Mouse (Mus musculus) CH12.LX (cell line): Measurements from ENCODE around the gene Pafah2. TPM values are rescaled to one million over a fixed set of nuclear protein-coding genes. Genes with fewer than 3 reads are reported as not detected.

Source experiments
- DNase-seq: peaks from one replicate; pipeline ENCODE4 v3.0.0-alpha.2; 2013; ENCODE audit errors: extremely low read depth
- H3K27ac ChIP-seq: 2 replicates; pipeline ENCODE4 v1.5.1; 2012; ENCODE audit warnings: low read depth, mild to moderate bottlenecking, control low read depth, moderate library complexity; ENCODE audit not compliant: insufficient read depth
- H3K27me3 ChIP-seq: replicated peaks from 2 replicates; pipeline ENCODE3; 2012; ENCODE audit warnings: inconsistent platforms
- H3K36me3 ChIP-seq, 2 experiments: replicated peaks in 1 of 2; 2 replicates each; pipeline versions ENCODE3 to v1.6.1; 2012; ENCODE audit warnings: inconsistent platforms in 1 of 2, low read length in 1 of 2, mild to moderate bottlenecking in 1 of 2, mixed read lengths in 1 of 2, moderate library complexity in 1 of 2; ENCODE audit not compliant: control insufficient read depth in 1 of 2, insufficient read depth in 1 of 2
- H3K4me1 ChIP-seq, 2 experiments: 2 replicates each; pipeline ENCODE4 v1.6.1; 2012; ENCODE audit warnings: inconsistent platforms in 1 of 2, moderate library complexity in 1 of 2; ENCODE audit not compliant: insufficient read depth in 2 of 2, control insufficient read depth in 1 of 2
- H3K4me2 ChIP-seq: 2 replicates; pipeline ENCODE4 v1.6.1; 2012; ENCODE audit warnings: low read depth, mild to moderate bottlenecking, control low read depth; ENCODE audit not compliant: poor library complexity, insufficient read depth, severe bottlenecking
- H3K4me3 ChIP-seq, 3 experiments: fragments of 150-350 bp in 1 of 3; sonication (generic) in 1 of 3; replicated peaks in 1 of 3; 2 replicates each; pipeline versions ENCODE3 to v1.5.1; 2011 to 2012; ENCODE audit warnings: low read depth in 2 of 3, low read length in 2 of 3, mild to moderate bottlenecking in 2 of 3, moderate library complexity in 2 of 3, control low read depth in 1 of 3, improper control_type of control experiment in 1 of 3, inconsistent platforms in 1 of 3, mixed read lengths in 1 of 3; ENCODE audit not compliant: poor library complexity in 1 of 3
- H3K79me2 ChIP-seq: replicated peaks from 2 replicates; pipeline ENCODE4 v1.6.1; 2012; ENCODE audit warnings: mild to moderate bottlenecking, moderate library complexity; ENCODE audit not compliant: control insufficient read depth, poor library complexity, insufficient read depth, severe bottlenecking; ENCODE audit errors: extremely low read depth
- H3K9ac ChIP-seq: 2 replicates; pipeline ENCODE4 v1.6.1; 2012; ENCODE audit warnings: low read depth, mild to moderate bottlenecking, control low read depth, moderate library complexity; ENCODE audit not compliant: insufficient read depth
- H3K9me3 ChIP-seq: replicated peaks from 2 replicates; pipeline ENCODE3; 2012; ENCODE audit warnings: low read length, inconsistent platforms, mixed read lengths
- BHLHE40 ChIP-seq: IDR thresholded peaks from 2 replicates; pipeline ENCODE4 v1.6.1; 2011; ENCODE audit warnings: mild to moderate bottlenecking, low read depth, low read length, improper control_type of control experiment
- CHD2 ChIP-seq: IDR thresholded peaks from 2 replicates; pipeline ENCODE4 v1.6.1; 2011; ENCODE audit warnings: low read length, improper control_type of control experiment
- CTCF ChIP-seq, 2 experiments: IDR thresholded peaks in 1 of 2; conservative IDR thresholded peaks in 1 of 2; 2 replicates each; pipeline ENCODE4 v1.5.1; 2011 to 2012; ENCODE audit warnings: low read depth in 2 of 2, low read length in 2 of 2, improper control_type of control experiment in 1 of 2, inconsistent platforms in 1 of 2, mild to moderate bottlenecking in 1 of 2, moderate library complexity in 1 of 2
- E2F4 ChIP-seq: IDR thresholded peaks from 2 replicates; pipeline ENCODE4 v1.6.1; 2011; ENCODE audit warnings: low read depth, low read length, improper control_type of control experiment; ENCODE audit not compliant: insufficient replicate concordance
- ELF1 ChIP-seq: IDR thresholded peaks from 2 replicates; pipeline ENCODE4 v1.6.1; 2014; ENCODE audit warnings: low read depth, mild to moderate bottlenecking, inconsistent platforms, low read length, improper control_type of control experiment
- EP300 ChIP-seq: IDR thresholded peaks from 2 replicates; pipeline ENCODE4 v1.6.1; 2011; ENCODE audit warnings: low read length, improper control_type of control experiment
- ETS1 ChIP-seq: conservative IDR thresholded peaks from 2 replicates; pipeline ENCODE4 v1.6.1; 2012; ENCODE audit warnings: low read depth, mild to moderate bottlenecking, inconsistent platforms, low read length, improper control_type of control experiment, moderate library complexity
- GABPA ChIP-seq: IDR thresholded peaks from 2 replicates; pipeline ENCODE4 v1.6.1; 2012; ENCODE audit warnings: low read depth, low read length, improper control_type of control experiment, inconsistent platforms; ENCODE audit not compliant: insufficient replicate concordance
- HCFC1 ChIP-seq: IDR thresholded peaks from 2 replicates; pipeline ENCODE4 v1.6.1; 2012; ENCODE audit warnings: low read depth, mild to moderate bottlenecking, inconsistent platforms, low read length, improper control_type of control experiment
- MAZ ChIP-seq: IDR thresholded peaks from 2 replicates; pipeline ENCODE4 v1.6.1; 2012; ENCODE audit warnings: low read depth, mild to moderate bottlenecking, inconsistent platforms, low read length, improper control_type of control experiment, moderate library complexity
- MEF2A ChIP-seq: IDR thresholded peaks from 2 replicates; pipeline ENCODE4 v1.6.1; 2014; ENCODE audit warnings: low read depth, mild to moderate bottlenecking, inconsistent platforms, low read length, improper control_type of control experiment, borderline replicate concordance
- MXI1 ChIP-seq: IDR thresholded peaks from 2 replicates; pipeline ENCODE4 v1.6.1; 2011; ENCODE audit warnings: mild to moderate bottlenecking, low read depth, low read length, improper control_type of control experiment
- NRF1 ChIP-seq: IDR thresholded peaks from 2 replicates; pipeline ENCODE4 v1.6.1; 2014; ENCODE audit warnings: low read depth, mild to moderate bottlenecking, inconsistent platforms, low read length, improper control_type of control experiment, moderate library complexity
- PAX5 ChIP-seq: IDR thresholded peaks from 2 replicates; pipeline ENCODE4 v1.6.1; 2012; ENCODE audit warnings: low read length, inconsistent platforms, mixed read lengths
- POLR2A ChIP-seq: IDR thresholded peaks from 2 replicates; pipeline ENCODE4 v1.6.1; 2011; ENCODE audit warnings: low read depth, mild to moderate bottlenecking, improper control_type of control experiment, low read length
- POLR2AphosphoS2 ChIP-seq: IDR thresholded peaks from 2 replicates; pipeline ENCODE4 v1.6.1; 2011; ENCODE audit warnings: low read depth, low read length, improper control_type of control experiment
- RAD21 ChIP-seq: IDR thresholded peaks from 2 replicates; pipeline ENCODE4 v1.6.1; 2011; ENCODE audit warnings: low read depth, mild to moderate bottlenecking, low read length, improper control_type of control experiment, moderate library complexity
- SIN3A ChIP-seq: IDR thresholded peaks from 2 replicates; pipeline ENCODE4 v1.6.1; 2012; ENCODE audit warnings: low read length, improper control_type of control experiment, inconsistent platforms
- SMC3 ChIP-seq: IDR thresholded peaks from 2 replicates; pipeline ENCODE4 v1.6.1; 2011; ENCODE audit warnings: low read depth, low read length, improper control_type of control experiment
- TBP ChIP-seq: conservative IDR thresholded peaks from 2 replicates; pipeline ENCODE4 v1.6.1; 2011; ENCODE audit warnings: low read depth, low read length, improper control_type of control experiment
- TCF12 ChIP-seq: IDR thresholded peaks from 2 replicates; pipeline ENCODE4 v1.6.1; 2014; ENCODE audit warnings: low read depth, mild to moderate bottlenecking, inconsistent platforms, low read length, improper control_type of control experiment
- ZC3H11A ChIP-seq: IDR thresholded peaks from 2 replicates; pipeline ENCODE4 v1.6.1; 2012; ENCODE audit warnings: low read depth, mild to moderate bottlenecking, inconsistent platforms, low read length, improper control_type of control experiment
- ZNF384 ChIP-seq: IDR thresholded peaks from 2 replicates; pipeline ENCODE4 v1.6.1; 2012; ENCODE audit warnings: low read depth, low read length, improper control_type of control experiment, inconsistent platforms
- dilution Hi-C: fragments of 300-500 bp; cut with MboI; formaldehyde crosslinking; loops from 2 replicates; pipeline ENCODE4 v1.14.3; 2020; ENCODE audit warnings: low sequenced_read_pairs; ENCODE audit not compliant: extremely low pct_unique_long_range_greater_than_20kb, extremely low pct_ligation_motif_present
- in situ Hi-C: fragments of 300-500 bp; cut with MboI; formaldehyde crosslinking; loops from 3 replicates; pipeline ENCODE4 v1.14.3; 2019; ENCODE audit warnings: low sequenced_read_pairs, low pct_ligation_motif_present, low pct_unique_long_range_greater_than_20kb, mixed read lengths
- polyA plus RNA-seq: library from polyadenylated mRNA; unstranded; fragments of >175 nt; gene quantifications from 2 replicates; pipeline ENCODE4 v1.2.1, GENCODE M21; 2012; ENCODE audit warnings: low read depth; ENCODE audit not compliant: insufficient read length
- total RNA-seq, 2 experiments: library from RNA; depleted of rRNA; stranded (reverse); fragments of 300-350 nt in 1 of 2; fragments of >200 nt in 1 of 2; gene quantifications; 2 replicates each; pipeline ENCODE4 v1.2.3; 2012 to 2014

Gene Pafah2
- total and polyA plus RNA-seq, 3 experiments, result 8.9 to 10.7 (median 10.4) TPM

GRCm38 (mm10) chr4:134387268-134387667 is 8.9 kb upstream of the Pafah2 start:
- dilution Hi-C loops, result no loop called here
- no peak for DNase-seq

GRCm38 (mm10) chr4:134388397-134388796 is 7.7 kb upstream of the Pafah2 start:
- Histone ChIP-seq H3K79me2 (no peaks in the 10 kb centered on the region), H3K4me3 (no peak overlapping the region), H3K4me1 (no peaks in the 10 kb centered on the region), H3K9ac (no peak overlapping the region), H3K9me3 (peaks cover 6% of the 10 kb centered on the region), H3K27me3 (no peaks in the 10 kb centered on the region), H3K4me2 (no peak overlapping the region), H3K36me3 (no peaks in the 10 kb centered on the region), H3K27ac (no peak overlapping the region)
- in situ Hi-C loops (no loop called here), dilution Hi-C loops (no loop called here)
- TF ChIP-seq ELF1 (no peak), CHD2 (no peak), MXI1 (no peak), ZC3H11A (peak; percentile 19), GABPA (no peak), MEF2A (no peak), ZNF384 (peak; percentile 55; the same call in 1 of the 2 replicates), CTCF (conservative IDR thresholded peaks at IDR 0.05 in 1 of 2, IDR thresholded peaks at IDR 0.05 in 1 of 2; ENCODE audit: low read depth in 2 of 2, low read length in 2 of 2) (peak; percentile 50 to 76; a peak in 3 of 4 replicates), EP300 (no peak), SMC3 (peak; percentile 74), RAD21 (peak; percentile 74), BHLHE40 (no peak)
- peak; percentile 79 for DNase-seq

More at GRCm38 (mm10) chr4:134387268-134387667, 8.9 kb upstream of the Pafah2 start:
- no peaks in the 10 kb centered on the region for H3K4me1 ChIP-seq
- no peak overlapping the region for H3K27ac ChIP-seq
- in situ Hi-C loops, result no loop called here
- H3K79me2 ChIP-seq, result no peaks in the 10 kb centered on the region
- no peaks in the 10 kb centered on the region for H3K36me3 ChIP-seq
- no peaks in the 10 kb centered on the region for H3K27me3 ChIP-seq
- peaks cover 6% of the 10 kb centered on the region for H3K9me3 ChIP-seq
- no peak overlapping the region for H3K4me3 ChIP-seq
- H3K4me2 ChIP-seq, result no peak overlapping the region
- TF ChIP-seq SMC3, result peak; percentile 24; the same call in 1 of the 2 replicates
- peak in 1 of 2 experiments; percentile 33; a peak in 3 of 4 replicates for TF ChIP-seq CTCF (conservative IDR thresholded peaks at IDR 0.05 in 1 of 2, IDR thresholded peaks at IDR 0.05 in 1 of 2; ENCODE audit: low read depth in 2 of 2, low read length in 2 of 2)
- TF ChIP-seq ETS1, result no peak
- TF ChIP-seq, all 38 proteins: peak for 2
- H3K9ac ChIP-seq, result no peak overlapping the region

- DNase-seq, result no peak
- no peaks in the 10 kb centered on the region for H3K27me3 ChIP-seq
- H3K27ac ChIP-seq, result no peak overlapping the region
- TF ChIP-seq MXI1 (no peak), ELF1 (no peak), MAZ (no peak), E2F4 (no peak), POLR2A (no peak), POLR2AphosphoS2 (no peak), SMC3 (no peak), HCFC1 (no peak), TBP (no peak), SIN3A (no peak), PAX5 (no peak), ZNF384 (no peak), RAD21 (no peak), TCF12 (no peak), ETS1 (no peak), NRF1 (no peak)
- H3K4me1 ChIP-seq, result peaks cover 0 to 3% of the 10 kb centered on the region in 2 experiments; a peak in 1 of 4 replicates
- H3K4me3 ChIP-seq, result no peak overlapping the region
- no peak overlapping the region for H3K4me2 ChIP-seq
- H3K36me3 ChIP-seq, result no peaks in the 10 kb centered on the region
- no peak overlapping the region for H3K9ac ChIP-seq
- no peaks in the 10 kb centered on the region for H3K79me2 ChIP-seq
- in situ Hi-C loops (no loop called here), dilution Hi-C loops (no loop called here)
- H3K9me3 ChIP-seq, result peaks cover 6% of the 10 kb centered on the region
Observed at GRCm38 (mm10) chr4:134391636-134392035, 4.5 kb upstream of the Pafah2 start.
